Mouse (Mus musculus) left cerebral cortex, adult 2 months (tissue): Measurements from ENCODE around the gene Olfr506. TPM values are rescaled to one million over a fixed set of nuclear protein-coding genes. Genes with fewer than 3 reads are reported as not detected.
"Not testable (repeated sequence)": the region's sequence is repeated elsewhere in the genome, so short reads cannot be mapped to it uniquely, and the experiment has no call there.

Source experiments
- DNase-seq, 2 experiments: peaks; one replicate each; pipeline ENCODE4 v3.0.0; 2021 to 2022; ENCODE audit warnings: low spot score in 2 of 2, mixed read lengths in 1 of 2; ENCODE audit errors: extremely low spot score in 1 of 2
- H3K27ac ChIP-seq: fragments of 200-600 bp; 2 replicates; pipeline ENCODE4 v1.8.1; 2022
- H3K4me3 ChIP-seq: fragments of 200-600 bp; 2 replicates; pipeline ENCODE4 v1.8.1; 2022
- CTCF ChIP-seq: fragments of 200-600 bp; IDR thresholded peaks from 2 replicates; pipeline ENCODE4 v1.8.1; 2022; ENCODE audit warnings: antibody characterized with exemption, mild to moderate bottlenecking, moderate library complexity
- intact Hi-C: fragments of 180-260 bp; cut with DNase I; formaldehyde crosslinking; loops from one replicate; pipeline ENCODE4 v1.15.1; 2025
- long read RNA-seq, 2 experiments: library from polyadenylated mRNA; stranded (forward); transcript quantifications; one replicate each; pipeline ENCODE4 v2.0.0; 2021; ENCODE audit warnings: borderline mapping rate in 2 of 2
- total RNA-seq, 2 experiments: library from RNA; stranded (reverse); gene quantifications; 2 replicates each; pipeline ENCODE4 v1.2.3; 2021

Gene Olfr506
- not detected for total RNA-seq
- long read RNA-seq, experiment 1 = 0 reads
- long read RNA-seq, experiment 2 = 0 reads

DNA sequence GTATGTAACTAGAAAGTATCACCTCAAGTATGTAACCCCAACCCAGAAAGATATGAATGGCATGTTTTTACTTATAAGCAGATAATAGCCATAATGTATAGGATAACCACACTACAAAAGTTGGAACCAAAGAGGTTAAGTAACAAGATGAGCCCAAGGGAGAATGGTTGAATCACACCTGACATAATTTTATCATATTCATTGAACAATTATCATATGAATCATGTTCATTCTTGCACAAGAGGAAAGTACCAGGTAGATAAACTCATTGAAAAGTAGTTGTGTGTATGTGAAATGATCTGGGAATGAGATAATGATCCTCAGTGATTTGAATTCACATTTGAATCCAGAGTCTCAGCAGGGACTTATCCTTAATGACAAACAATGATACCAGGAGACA lies at the start of gene Olfr506:
Olfr506 (plus strand) TSS at position 301 of the 400 bp plus-strand sequence.
- Histone ChIP-seq H3K4me3 (no peak within 1 kb of the TSS), H3K27ac (no peak within 1 kb of the TSS)
- intact Hi-C loops = no loop called here
- TF ChIP-seq CTCF = no peak
- no peak for DNase-seq

DNA sequence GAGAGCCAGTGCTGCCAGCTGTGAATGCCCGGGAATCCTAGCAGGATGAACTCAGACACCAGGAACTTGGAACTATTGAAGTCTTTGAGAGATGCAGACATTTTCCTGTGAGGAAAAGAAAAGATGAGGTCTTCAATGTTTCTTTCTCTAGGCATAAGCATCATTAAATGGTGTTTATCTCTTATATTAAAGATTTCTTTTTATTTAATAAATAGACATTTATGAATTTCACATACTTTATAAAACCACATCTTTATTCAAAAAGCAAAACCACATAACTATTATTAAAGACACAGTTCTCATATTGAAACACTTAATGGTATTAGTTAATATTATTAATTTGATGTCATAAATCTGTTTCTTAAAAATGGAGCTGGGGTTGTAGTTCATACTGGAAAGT lies 44.9 kb upstream of the Olfr506 start, which contains the start of gene Olfr504:
Olfr504 (minus strand) TSS at position 101 of the 400 bp plus-strand sequence.
- no peak within 1 kb of the TSS for H3K27ac ChIP-seq
- intact Hi-C loops = no loop called here
- no peak for TF ChIP-seq CTCF
- no peak within 1 kb of the TSS for H3K4me3 ChIP-seq
- DNase-seq = no peak

DNA sequence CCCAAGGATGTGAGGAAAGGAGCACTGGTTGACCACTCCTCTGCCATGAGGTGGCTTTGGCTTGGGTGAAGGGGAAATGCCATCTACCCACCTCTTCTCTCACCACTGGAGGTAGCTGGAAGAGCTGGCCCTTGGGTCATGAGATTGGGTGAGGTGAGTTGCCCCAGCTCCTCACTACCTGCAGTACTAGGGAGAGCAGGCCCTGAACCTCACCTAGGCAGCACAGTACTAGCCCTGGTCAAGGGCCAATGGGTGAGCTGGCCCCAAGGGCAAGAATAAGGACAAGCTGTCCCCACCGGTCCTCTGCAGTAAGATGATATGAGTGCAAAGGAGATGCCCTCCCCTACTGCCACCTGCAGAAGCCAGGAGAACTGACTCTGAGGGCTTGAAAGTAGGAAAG lies 20.8 kb upstream of the Olfr506 start:
- intact Hi-C loops = no loop called here
- Histone ChIP-seq H3K4me3 (no peak overlapping the region), H3K27ac (no peak overlapping the region)
- TF ChIP-seq CTCF = no peak
- no peak for DNase-seq

DNA sequence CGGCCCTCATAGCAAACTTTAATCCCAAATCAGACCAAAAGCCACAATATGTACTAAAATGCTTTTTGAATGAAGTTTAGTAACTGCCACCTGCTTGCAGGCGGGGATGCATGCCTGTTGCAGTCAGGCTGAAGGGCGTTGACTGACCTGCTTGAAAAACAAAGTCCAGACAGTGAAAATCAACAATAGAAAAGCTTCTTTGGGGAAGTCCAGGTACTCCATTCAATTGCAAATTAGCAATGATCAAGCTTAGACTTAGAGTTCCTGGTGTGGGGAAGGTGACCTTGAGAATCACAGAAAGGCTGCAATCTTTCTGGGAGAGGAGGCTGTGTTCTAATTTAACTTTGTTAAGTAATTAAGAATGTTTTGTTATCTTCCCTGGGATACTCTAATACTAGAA lies 8.7 kb upstream of the Olfr506 start:
- intact Hi-C loops, DNase-seq, H3K4me3 ChIP-seq, H3K27ac ChIP-seq: not testable (repeated sequence)

DNA sequence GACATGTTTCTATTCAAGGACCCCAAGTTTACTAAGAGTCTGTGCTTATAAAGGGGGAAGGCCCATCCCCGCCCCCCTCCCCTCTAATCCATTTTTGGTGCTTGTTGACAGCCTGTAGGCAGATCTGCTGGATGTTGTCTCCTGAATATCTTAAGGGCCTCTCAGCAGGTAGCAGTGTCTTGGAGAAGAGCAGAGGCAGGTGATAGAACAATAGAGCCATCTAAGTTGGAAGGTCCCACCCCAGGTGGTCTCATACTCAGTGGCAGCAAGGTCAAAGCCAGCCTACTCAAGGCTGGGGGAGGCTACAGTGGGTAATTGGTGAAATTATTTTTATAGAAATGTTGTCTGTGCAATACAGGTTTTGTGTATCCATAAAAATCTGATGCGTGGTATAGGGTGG lies 3.5 kb downstream of the Olfr506 start:
- no peak overlapping the region for H3K27ac ChIP-seq
- H3K4me3 ChIP-seq = no peak overlapping the region
- intact Hi-C loops = no loop called here
- TF ChIP-seq CTCF = no peak
- DNase-seq = no peak

DNA sequence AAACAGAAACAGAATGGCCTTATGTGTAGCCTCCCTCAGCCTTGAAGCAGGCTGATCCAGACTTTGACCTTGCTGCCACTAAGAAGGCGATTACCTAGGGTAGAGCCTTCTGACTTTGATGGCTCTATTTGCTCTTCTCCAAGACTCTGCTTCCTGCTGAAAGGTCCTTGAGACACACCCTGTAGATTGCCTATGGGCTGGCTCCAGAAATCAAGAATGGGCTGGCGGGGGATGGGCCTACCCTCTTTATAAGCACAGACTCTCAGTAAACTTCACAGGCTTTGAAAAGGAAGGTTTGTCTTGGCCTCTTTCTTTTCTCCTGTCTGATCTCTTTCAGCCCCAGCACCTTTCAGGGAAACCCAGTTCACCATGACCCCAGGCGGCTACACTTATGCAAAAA lies 6.2 kb downstream of the Olfr506 start:
- intact Hi-C loops, DNase-seq: not testable (repeated sequence)

DNA sequence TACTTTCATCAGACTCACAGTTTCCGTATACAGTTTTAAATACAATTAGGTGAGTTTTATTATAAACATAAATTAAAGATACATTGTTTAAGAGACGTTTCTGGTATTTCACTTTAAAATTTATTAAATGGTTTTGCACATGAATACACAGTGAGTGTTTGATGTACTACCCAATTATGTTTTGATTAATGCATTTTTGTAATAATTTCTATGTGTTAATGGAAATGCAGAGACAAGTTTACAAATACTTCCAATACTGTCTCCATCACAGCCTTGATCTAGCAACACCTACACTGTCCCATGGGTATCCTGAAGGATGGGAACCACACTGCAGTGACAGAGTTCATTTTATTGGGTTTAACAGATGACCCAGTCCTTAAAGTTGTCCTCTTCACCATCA lies 10.9 kb downstream of the Olfr506 start, which contains the start of gene Olfr507:
Olfr507 (plus strand) TSS at position 301 of the 400 bp plus-strand sequence.
- intact Hi-C loops = no loop called here

More for the DNA sequence above, 6.2 kb downstream of the Olfr506 start:
- H3K4me3 ChIP-seq, H3K27ac ChIP-seq: not testable (repeated sequence)

DNA sequence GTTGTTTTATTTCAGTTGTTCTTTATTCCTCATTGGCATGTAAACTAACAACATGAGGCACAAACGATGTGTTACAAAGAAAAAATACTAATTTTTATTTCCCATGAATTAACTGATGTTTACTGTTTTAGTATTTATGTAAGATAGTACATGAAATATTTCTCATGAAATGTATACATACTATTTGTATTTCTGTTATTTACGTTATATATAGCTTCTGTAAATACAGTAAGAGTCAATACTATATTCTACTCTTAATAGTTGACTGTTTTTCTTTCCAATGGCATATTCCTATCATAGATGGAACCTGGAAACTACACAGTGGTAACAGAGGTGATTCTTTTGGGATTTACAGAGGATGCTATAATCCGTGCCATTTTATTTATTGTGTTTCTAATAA lies 19.1 kb downstream of the Olfr506 start, which contains the start of gene Olfr508:
Olfr508 (plus strand) TSS at position 301 of the 400 bp plus-strand sequence.
- no peak within 1 kb of the TSS for H3K4me3 ChIP-seq
- no peak within 1 kb of the TSS for H3K27ac ChIP-seq
- no peak for TF ChIP-seq CTCF
- intact Hi-C loops = no loop called here
- no peak for DNase-seq

More for the DNA sequence above, 10.9 kb downstream of the Olfr506 start, which contains the start of gene Olfr507:
- no peak within 1 kb of the TSS for H3K4me3 ChIP-seq
- no peak for TF ChIP-seq CTCF
- no peak within 1 kb of the TSS for H3K27ac ChIP-seq
- no peak for DNase-seq

DNA sequence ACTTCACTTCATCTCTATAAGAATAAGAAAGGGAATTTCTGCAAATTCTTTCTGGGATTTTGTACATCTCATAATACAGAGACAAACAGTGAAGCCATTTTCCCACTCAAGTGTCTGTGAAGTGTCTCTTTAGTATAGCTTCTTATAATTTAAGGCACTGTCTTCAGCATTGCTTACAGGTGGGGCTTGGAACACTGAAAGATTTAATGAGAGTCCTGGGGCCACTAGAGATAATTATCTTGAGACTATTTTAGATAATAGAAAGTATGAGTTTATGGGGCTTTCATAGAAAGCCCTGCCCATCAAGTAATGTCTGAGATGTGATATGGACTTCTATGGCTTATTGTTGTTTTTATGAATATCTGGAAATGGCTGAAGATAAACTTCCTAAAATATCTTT lies 41.2 kb downstream of the Olfr506 start, which contains the start of gene Olfr509:
Olfr509 (minus strand) TSS at position 101 of the 400 bp plus-strand sequence.
- Histone ChIP-seq H3K4me3 (no peak within 1 kb of the TSS), H3K27ac (no peak within 1 kb of the TSS)
- no peak for DNase-seq
- intact Hi-C loops = no loop called here
- TF ChIP-seq CTCF = no peak

DNA sequence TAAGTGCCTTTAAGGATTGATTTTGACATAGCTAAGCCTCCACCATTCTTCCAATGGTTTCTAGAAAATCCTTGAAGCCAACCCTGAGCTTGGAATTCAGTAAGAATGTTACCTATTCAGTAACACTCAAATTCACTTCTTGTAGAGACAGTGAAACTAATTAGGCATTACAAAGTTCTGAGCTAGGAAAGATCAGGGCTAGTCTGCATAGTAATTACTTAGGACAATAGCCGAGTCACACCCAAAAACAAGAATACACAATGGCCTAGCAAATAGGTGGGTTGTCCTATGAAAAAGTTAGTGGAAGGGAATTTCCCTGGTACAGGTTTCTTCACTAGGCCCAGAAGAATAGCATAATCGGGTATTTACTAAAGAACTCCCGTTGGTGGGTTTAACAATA lies 51.8 kb downstream of the Olfr506 start:
- TF ChIP-seq CTCF = no peak
- Histone ChIP-seq H3K27ac (no peak overlapping the region), H3K4me3 (no peak overlapping the region)
- DNase-seq = no peak
- intact Hi-C loops = no loop called here

Other genes with a start within 250 kb of the Olfr506 start
- not detected for gene Olfr494, start 245.5 kb upstream of the Olfr506 start, total RNA-seq
- gene Olfr495, start 217.6 kb upstream of the Olfr506 start, total RNA-seq = not detected
- gene Olfr497, start 190.4 kb upstream of the Olfr506 start, total RNA-seq = not detected
- not detected for gene Olfr498, start 145.5 kb upstream of the Olfr506 start, total RNA-seq
- not detected for gene Olfr502, start 85.7 kb upstream of the Olfr506 start, total RNA-seq
- not detected for gene Olfr503, start 66.3 kb upstream of the Olfr506 start, total RNA-seq
- gene Olfr504, start 45.0 kb upstream of the Olfr506 start, total RNA-seq = not detected
- not detected for gene Olfr507, start 11.0 kb downstream of the Olfr506 start, total RNA-seq
- gene Olfr508, start 19.2 kb downstream of the Olfr506 start, total RNA-seq = not detected
- not detected for gene Olfr509, start 41.1 kb downstream of the Olfr506 start, total RNA-seq
- gene Olfr510, start 55.6 kb downstream of the Olfr506 start, total RNA-seq = not detected
- gene Olfr512, start 102.5 kb downstream of the Olfr506 start, total RNA-seq = not detected
- gene Olfr513, start 140.2 kb downstream of the Olfr506 start, total RNA-seq = not detected
- gene Olfr514, start 215.2 kb downstream of the Olfr506 start, total RNA-seq = not detected
- not detected for gene Olfr516, start 239.7 kb downstream of the Olfr506 start, total RNA-seq